Mouse (Mus musculus) G1E (cell line): Measurements from ENCODE around the gene Otx2.

Experiments
- CTCF ChIP-seq: IDR thresholded peaks from 2 replicates; pipeline ENCODE4 v1.5.1; 2012; ENCODE audit warnings: low read depth, low read length, inconsistent platforms, mixed read lengths
- GATA1 ChIP-seq: IDR thresholded peaks from 2 replicates; pipeline ENCODE4 v1.6.1; 2012; ENCODE audit warnings: borderline replicate concordance, low read length, inconsistent platforms, mixed read lengths

- TF ChIP-seq CTCF (no peak), GATA1 (no peak)
Observed at GRCm38 (mm10) chr14:48631486-48631885, 42.1 kb downstream of the Otx2 start.
